Mouse (Mus musculus) stomach, postnatal 0 days (tissue): ENCODE measurements at regions not wholly inside any gene's neighbourhood (a gene's known extent, or its start where the extent isn't known, plus 50 kb on each side); places are given as distances from the start of the nearest gene placed in this dataset.

Source experiments
- ATAC-seq: fragments of 200-750 bp; cut with Nextera tagmentation; 2 replicates; pipeline ENCODE4 v1.8.0; 2017; ENCODE audit not compliant: low FRiP score, low TSS enrichment
- DNase-seq: peaks from one replicate; pipeline ENCODE4 v3.0.0-alpha.2; 2016; ENCODE audit warnings: low spot score
- H3K27ac ChIP-seq: fragments of 300-500 bp; sonication (generic); replicated peaks from 2 replicates; pipeline ENCODE4 v1.5.1; 2014; ENCODE audit warnings: mild to moderate bottlenecking, control low read depth
- H3K27me3 ChIP-seq: fragments of 300-500 bp; sonication (generic); 2 replicates; pipeline ENCODE4 v1.6.1; 2014; ENCODE audit warnings: low read length; ENCODE audit not compliant: control insufficient read depth, insufficient read depth
- H3K36me3 ChIP-seq: fragments of 300-500 bp; sonication (generic); 2 replicates; pipeline ENCODE4 v1.6.1; 2014; ENCODE audit warnings: low read length, mixed read lengths; ENCODE audit not compliant: control insufficient read depth, insufficient read depth
- H3K4me1 ChIP-seq: fragments of 300-500 bp; sonication (generic); replicated peaks from 2 replicates; pipeline ENCODE4 v1.6.1; 2014; ENCODE audit warnings: antibody characterized with exemption; ENCODE audit not compliant: control insufficient read depth, insufficient read depth
- H3K4me2 ChIP-seq: fragments of 300-500 bp; sonication (generic); replicated peaks from 2 replicates; pipeline ENCODE4 v1.6.1; 2014; ENCODE audit warnings: low read depth, mild to moderate bottlenecking, control low read depth, moderate library complexity
- H3K4me3 ChIP-seq: fragments of 300-500 bp; sonication (generic); 2 replicates; pipeline ENCODE4 v1.5.1; 2014; ENCODE audit warnings: low read depth, low read length, control low read depth
- H3K9ac ChIP-seq: fragments of 300-500 bp; sonication (generic); 2 replicates; pipeline ENCODE4 v1.6.1; 2014; ENCODE audit warnings: mild to moderate bottlenecking, low read length, control low read depth, mixed read lengths
- H3K9me3 ChIP-seq: fragments of 300-500 bp; sonication (generic); 2 replicates; pipeline ENCODE4 v1.6.1; 2016; ENCODE audit warnings: low read length; ENCODE audit not compliant: control insufficient read depth
- CTCF ChIP-seq: IDR thresholded peaks from 2 replicates; pipeline ENCODE4 v1.5.1; 2016; ENCODE audit warnings: antibody characterized with exemption, low read depth, mild to moderate bottlenecking, moderate library complexity
- EP300 ChIP-seq: optimal IDR thresholded peaks from 2 replicates; pipeline ENCODE3; 2016; ENCODE audit warnings: antibody characterized with exemption
- WGBS: fragments of 180-500 bp; shearing (Covaris S2); extraction: QIAGEN DNeasy Blood & Tissue Kit; methylation state at CpG from one replicate; pipeline ENCODE4 v1.1.7; 2014; 5-methylcytosine and 5-hydroxymethylcytosine counted together

DNA sequence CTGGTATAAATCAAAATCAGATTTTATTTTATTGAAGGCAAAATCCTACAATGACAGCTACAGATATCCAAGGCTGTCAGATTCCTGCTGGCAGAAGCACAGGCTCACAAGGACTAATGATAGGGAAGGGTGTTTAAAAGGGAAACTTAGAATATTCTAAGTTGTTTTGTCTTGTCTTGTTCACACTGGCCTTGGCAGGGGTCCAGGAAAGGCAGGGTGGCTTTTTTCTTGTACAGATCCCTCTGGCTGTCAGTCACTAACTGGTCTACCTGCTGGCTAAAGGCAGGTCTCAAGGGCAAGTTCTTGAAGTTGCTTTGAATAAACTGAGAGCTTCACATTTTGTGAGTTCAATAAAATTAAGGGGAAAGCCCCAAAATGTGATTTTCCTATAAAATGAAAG lies 465.3 kb downstream of the Lrig3 start:
- Histone ChIP-seq H3K27ac (no peak overlapping the region), H3K4me3 (no peak overlapping the region), H3K9ac (no peak overlapping the region), H3K4me1 (no peaks in the 10 kb centered on the region), H3K36me3 (no peaks in the 10 kb centered on the region), H3K27me3 (no peaks in the 10 kb centered on the region), H3K4me2 (no peak overlapping the region), H3K9me3 (no peaks in the 10 kb centered on the region)
- TF ChIP-seq CTCF: no peak
- no peak for TF ChIP-seq EP300
- DNase-seq (no peak), ATAC-seq (no peak)

DNA sequence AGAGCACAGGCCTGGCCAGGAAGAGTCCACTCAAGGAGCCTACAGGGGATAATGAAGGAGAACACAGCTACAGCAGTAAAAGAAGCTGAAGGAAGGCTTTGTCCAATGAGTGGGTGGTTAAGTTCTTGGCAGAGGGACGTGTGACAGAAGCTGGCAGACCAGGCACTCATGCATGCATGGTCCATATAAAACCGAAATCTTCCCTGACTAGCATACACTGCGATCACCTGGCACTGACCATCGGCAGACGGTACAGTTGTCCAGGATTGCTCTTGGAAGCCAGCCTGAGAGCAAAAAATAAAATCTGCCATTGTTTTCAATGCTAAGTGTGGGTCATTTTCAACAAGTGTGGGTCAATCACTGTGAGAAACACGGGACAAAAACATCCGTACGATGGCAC lies 464.4 kb downstream of the Lrig3 start:
- no peak for ATAC-seq
- 87% methylated on average over 8 of the region's 8 CpGs for WGBS
- no peaks in the 10 kb centered on the region for H3K27me3 ChIP-seq
- no peaks in the 10 kb centered on the region for H3K36me3 ChIP-seq
- no peak for DNase-seq
- no peaks in the 10 kb centered on the region for H3K9me3 ChIP-seq
- H3K4me2 ChIP-seq: no peak overlapping the region
- no peak overlapping the region for H3K27ac ChIP-seq
- TF ChIP-seq CTCF (no peak), EP300 (no peak)
- H3K4me3 ChIP-seq: no peak overlapping the region
- no peak overlapping the region for H3K9ac ChIP-seq
- H3K4me1 ChIP-seq: no peaks in the 10 kb centered on the region

DNA sequence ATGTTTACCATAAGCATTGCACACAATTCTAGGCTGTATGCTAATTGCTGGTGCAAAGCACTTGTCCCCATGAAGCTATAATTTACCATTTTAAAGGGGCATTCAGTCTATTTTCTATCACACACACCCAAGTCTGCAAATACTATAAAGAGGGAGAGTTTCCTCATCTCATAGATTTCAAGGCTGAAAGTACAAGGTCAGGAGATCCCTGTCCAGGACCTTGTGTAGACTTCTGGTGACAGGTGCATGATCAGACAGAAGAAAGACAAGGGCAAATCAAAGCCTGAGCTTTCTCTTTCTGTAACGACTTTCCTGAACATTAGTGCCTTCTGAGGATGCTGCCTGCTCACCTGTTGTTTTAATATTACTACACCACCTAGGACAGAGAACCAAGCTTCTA lies 463.5 kb downstream of the Lrig3 start:
- Histone ChIP-seq H3K27me3 (no peaks in the 10 kb centered on the region), H3K4me2 (no peak overlapping the region), H3K27ac (no peak overlapping the region), H3K36me3 (no peaks in the 10 kb centered on the region), H3K4me1 (no peaks in the 10 kb centered on the region), H3K9me3 (no peaks in the 10 kb centered on the region), H3K9ac (no peak overlapping the region), H3K4me3 (no peak overlapping the region)
- DNase-seq (no peak), ATAC-seq (no peak)
- 77% methylated on average over 1 of the region's 1 CpGs for WGBS
- TF ChIP-seq CTCF (no peak), EP300 (no peak)

DNA sequence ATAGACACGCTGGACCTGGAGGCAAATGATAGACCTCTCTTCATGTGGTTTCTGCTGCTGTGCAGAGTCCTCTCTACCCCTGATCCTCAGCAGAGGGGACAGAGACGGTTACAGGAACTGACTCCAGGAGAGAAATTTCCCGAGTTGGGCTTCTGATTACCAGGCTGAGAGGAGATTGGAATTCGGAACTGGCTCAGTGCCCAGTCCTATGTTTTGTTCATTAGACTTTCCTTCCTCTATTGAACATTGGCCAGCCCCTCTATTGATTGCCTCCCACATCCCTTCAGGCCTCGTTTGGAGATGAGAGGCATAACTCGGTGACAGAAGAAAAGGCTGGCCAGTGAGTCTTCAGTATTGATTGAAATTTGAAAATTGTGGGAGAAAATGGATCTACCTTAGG lies 456.1 kb downstream of the Lrig3 start:
- Histone ChIP-seq H3K9ac (no peak overlapping the region), H3K4me1 (no peaks in the 10 kb centered on the region), H3K4me2 (no peak overlapping the region), H3K36me3 (no peaks in the 10 kb centered on the region), H3K9me3 (no peaks in the 10 kb centered on the region), H3K27ac (no peak overlapping the region), H3K4me3 (no peak overlapping the region), H3K27me3 (no peaks in the 10 kb centered on the region)
- no peak for TF ChIP-seq CTCF
- no peak for TF ChIP-seq EP300
- DNase-seq (no peak), ATAC-seq (no peak)
- WGBS: 35% methylated on average over 6 of the region's 6 CpGs

DNA sequence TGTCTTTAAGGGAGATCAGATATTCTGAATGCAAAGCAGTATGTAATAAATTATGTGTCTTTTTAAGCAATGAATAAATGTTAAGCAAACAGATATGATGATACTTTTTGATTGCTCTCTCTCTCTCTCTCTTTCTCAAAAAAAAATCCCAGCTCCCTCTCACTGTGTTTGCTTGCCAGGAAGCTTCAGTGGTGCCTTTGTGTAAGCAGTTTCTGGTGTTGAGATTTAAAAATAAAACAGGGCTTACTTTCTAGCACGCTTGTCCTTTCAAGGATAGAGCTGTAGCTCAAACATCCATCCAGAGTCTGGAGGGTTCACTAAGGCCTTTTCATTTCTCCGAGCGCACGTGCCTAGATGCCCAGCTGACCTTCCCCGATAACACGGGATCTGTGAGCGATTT lies 447.8 kb downstream of the Lrig3 start:
- DNase-seq: no peak
- no peak overlapping the region for H3K4me2 ChIP-seq
- H3K4me3 ChIP-seq: no peak overlapping the region
- no peaks in the 10 kb centered on the region for H3K36me3 ChIP-seq
- no peaks in the 10 kb centered on the region for H3K9me3 ChIP-seq
- no peaks in the 10 kb centered on the region for H3K4me1 ChIP-seq
- H3K27ac ChIP-seq: no peak overlapping the region
- 25% methylated on average over 7 of the region's 7 CpGs for WGBS
- no peak for TF ChIP-seq CTCF
- no peak for TF ChIP-seq EP300
- H3K9ac ChIP-seq: no peak overlapping the region
- no peaks in the 10 kb centered on the region for H3K27me3 ChIP-seq
- no peak for ATAC-seq

DNA sequence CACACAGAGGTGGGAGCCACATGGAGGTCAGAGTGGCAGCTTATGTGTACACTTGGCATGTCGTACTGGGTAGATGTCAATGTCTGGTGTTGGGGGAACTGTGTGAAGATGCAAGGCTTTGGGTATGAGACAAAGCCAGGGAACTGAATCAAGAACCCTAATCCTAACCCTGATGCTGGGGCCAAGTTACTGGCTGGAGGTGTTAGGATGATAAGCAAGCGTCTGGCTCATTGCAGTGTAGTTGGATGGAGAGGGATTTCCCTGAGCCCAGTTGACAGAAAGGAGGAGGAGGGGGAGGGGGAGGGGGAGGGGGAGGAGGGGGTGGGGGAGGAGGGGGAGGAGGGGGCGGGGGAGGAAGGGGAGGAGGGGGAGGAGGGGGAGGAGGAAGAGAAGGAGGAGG lies 426.3 kb downstream of the Lrig3 start:
- TF ChIP-seq EP300 (no peak), CTCF (no peak)
- no peak overlapping the region for H3K4me3 ChIP-seq
- H3K4me2 ChIP-seq: no peak overlapping the region
- DNase-seq (no peak), ATAC-seq (no peak)
- WGBS: 80% methylated on average over 2 of the region's 3 CpGs
- H3K4me1 ChIP-seq: no peaks in the 10 kb centered on the region
- H3K27me3 ChIP-seq: no peaks in the 10 kb centered on the region
- no peak overlapping the region for H3K9ac ChIP-seq
- no peak overlapping the region for H3K27ac ChIP-seq
- no peaks in the 10 kb centered on the region for H3K36me3 ChIP-seq
- no peaks in the 10 kb centered on the region for H3K9me3 ChIP-seq

DNA sequence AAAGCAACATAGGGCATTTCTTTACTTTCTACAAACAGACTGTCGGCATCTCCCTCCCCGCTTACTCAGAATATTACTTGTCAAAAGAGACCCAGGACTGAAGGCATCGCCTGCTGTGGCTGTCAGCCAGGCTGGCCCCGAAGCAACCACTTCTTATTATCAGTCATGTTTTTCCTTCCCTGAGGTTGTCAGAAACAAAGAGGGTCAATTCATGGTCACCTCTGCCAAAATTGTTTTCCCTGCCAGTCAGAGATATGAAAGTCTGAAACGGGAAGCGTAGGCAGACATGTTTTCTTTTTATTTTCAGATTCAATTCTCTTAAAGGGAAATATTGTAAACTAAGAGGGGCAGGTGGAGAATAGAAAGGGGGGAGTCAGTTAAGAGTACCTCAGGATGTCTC lies 425.8 kb downstream of the Lrig3 start:
- H3K27ac ChIP-seq: no peak overlapping the region
- TF ChIP-seq EP300 (no peak), CTCF (no peak)
- H3K4me1 ChIP-seq: no peaks in the 10 kb centered on the region
- DNase-seq: no peak
- no peaks in the 10 kb centered on the region for H3K36me3 ChIP-seq
- no peak overlapping the region for H3K9ac ChIP-seq
- ATAC-seq: no peak
- H3K27me3 ChIP-seq: no peaks in the 10 kb centered on the region
- H3K4me2 ChIP-seq: no peak overlapping the region
- no peaks in the 10 kb centered on the region for H3K9me3 ChIP-seq
- H3K4me3 ChIP-seq: no peak overlapping the region
- 64% methylated on average over 6 of the region's 6 CpGs for WGBS
